Mouse (Mus musculus): ENCODE data around the gene Gins2.

The Gins2 gene

GRCm38 (mm10) chr8:120529226-120529625 is 59.9 kb downstream of the Gins2 start:
- DNase-seq (ENCODE audit: low read depth), result no peak
